Mouse (Mus musculus): ENCODE data around the gene 3110040M04Rik.
"Not testable (repeated sequence)": the region's sequence is repeated elsewhere in the genome, so short reads cannot be mapped to it uniquely, and the experiment has no call there.

Gene 3110040M04Rik

GRCm38 (mm10) chr1:151186879-151187424, 17.0 kb upstream of the 3110040M04Rik start:
- CTCF ChIA-PET, POLR2A ChIA-PET: not testable (repeated sequence)

GRCm38 (mm10) chr1:151188469-151188868, 15.5 kb upstream of the 3110040M04Rik start:
- POLR2A ChIA-PET, result interaction anchor here in 2 of 4 experiments (0.7 kb wide), 2 partner anchors 358 to 897 kb away, joined by 3 to 8 read pairs; no protein-coding TSS in a partner anchor
- CTCF ChIA-PET, result interaction anchor here in 1 of 4 experiments (0.7 kb wide), 1 partner anchor 97 kb away, joined by 4 read pairs; no protein-coding TSS in a partner anchor

GRCm38 (mm10) chr1:151192075-151192474, 11.8 kb upstream of the 3110040M04Rik start, which contains the start of gene Gm8947:
Gene Gm8947, plus strand, starts transcription at chr1:151192376.
- CTCF ChIA-PET, POLR2A ChIA-PET: not testable (repeated sequence)

- CTCF ChIA-PET, POLR2A ChIA-PET: not testable (repeated sequence)
Measured at GRCm38 (mm10) chr1:151192739-151193138, 11.2 kb upstream of the 3110040M04Rik start.

DNA sequence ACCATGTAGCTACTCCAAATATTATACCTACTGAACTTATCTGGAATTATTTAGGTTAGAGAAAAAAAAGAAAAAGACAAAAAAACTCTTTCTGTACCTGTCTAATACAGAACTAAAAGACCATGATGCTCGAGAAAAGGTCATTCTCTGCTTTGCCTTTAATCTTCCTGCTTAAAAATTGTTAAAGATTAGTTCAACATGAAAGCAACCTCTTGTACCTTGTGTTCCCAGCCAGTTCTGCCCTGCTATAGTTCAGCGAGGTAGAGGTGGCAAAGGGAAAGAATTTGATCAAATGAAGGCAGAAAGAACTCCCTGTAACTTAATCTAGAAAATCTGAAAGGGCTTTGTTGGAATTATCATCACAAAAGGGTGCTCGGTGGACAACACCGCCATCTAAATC, 7.9 kb upstream of the 3110040M04Rik start:
- POLR2A ChIA-PET, CTCF ChIA-PET: not testable (repeated sequence)

DNA sequence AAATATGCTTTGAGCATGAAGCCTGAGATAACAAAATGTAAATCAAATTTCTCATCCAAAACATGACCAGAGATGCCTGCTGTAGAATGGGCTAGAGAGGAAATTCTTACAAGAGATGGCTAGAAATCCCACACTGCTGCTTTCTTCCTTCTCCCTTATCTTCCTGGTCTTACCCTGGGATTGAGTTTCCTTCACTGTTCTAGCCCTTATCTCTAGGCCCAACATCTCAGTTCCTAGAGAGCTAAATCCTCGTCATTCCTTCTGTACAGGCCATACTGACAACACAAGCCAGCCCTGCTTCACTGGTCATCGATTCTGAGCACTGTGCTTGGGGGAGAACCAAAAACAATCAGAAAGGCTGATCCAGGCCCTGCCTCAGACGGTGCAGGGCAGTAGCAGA, 7.2 kb upstream of the 3110040M04Rik start:
- CTCF ChIA-PET, POLR2A ChIA-PET: not testable (repeated sequence)

- POLR2A ChIA-PET, CTCF ChIA-PET: not testable (repeated sequence)
Measured at GRCm38 (mm10) chr1:151198120-151198519, 5.8 kb upstream of the 3110040M04Rik start, which contains the start of gene Gm47995. Gene Gm47995, plus strand, starts transcription at chr1:151198448.

DNA sequence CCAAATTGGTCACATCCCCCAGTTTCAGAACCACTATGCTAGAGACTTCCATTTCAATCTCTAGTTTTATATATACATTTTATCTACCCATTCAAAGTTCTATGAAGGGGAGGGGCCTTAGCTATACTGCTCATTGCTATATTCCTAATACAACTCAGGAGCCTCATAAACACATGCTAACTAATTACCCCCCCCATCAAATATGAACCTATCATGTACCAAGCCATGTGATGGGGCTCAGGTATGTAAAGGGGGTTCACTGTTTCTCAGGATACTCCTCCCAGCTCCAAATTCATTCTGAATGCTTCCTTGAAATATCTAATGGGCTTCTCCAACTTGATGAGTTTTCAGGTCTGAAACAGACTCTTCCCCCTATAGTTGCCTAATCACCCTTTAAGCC, 3.3 kb upstream of the 3110040M04Rik start:
- POLR2A ChIA-PET, result interaction anchor here in 1 of 4 experiments (0.6 kb wide), 1 partner anchor 194 kb away, joined by 3 read pairs; no protein-coding TSS in a partner anchor
- CTCF ChIA-PET, result not testable (repeated sequence)

DNA sequence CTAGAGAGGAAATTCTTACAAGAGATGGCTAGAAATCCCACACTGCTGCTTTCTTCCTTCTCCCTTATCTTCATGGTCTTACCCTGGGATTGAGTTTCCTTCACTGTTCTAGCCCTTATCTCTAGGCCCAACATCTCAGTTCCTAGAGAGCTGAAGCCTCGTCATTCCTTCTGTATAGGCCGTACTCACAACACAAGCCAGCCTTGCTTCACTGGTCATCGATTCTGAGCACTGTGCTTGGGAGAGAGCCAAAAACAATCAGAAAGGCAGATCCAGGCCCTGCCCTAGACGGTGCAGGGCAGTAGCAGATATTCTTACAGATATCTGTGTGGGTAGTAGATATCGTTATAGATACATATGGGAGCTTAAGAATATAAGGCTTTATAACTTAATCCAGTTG, 1.1 kb upstream of the 3110040M04Rik start:
- CTCF ChIA-PET, POLR2A ChIA-PET: not testable (repeated sequence)

DNA sequence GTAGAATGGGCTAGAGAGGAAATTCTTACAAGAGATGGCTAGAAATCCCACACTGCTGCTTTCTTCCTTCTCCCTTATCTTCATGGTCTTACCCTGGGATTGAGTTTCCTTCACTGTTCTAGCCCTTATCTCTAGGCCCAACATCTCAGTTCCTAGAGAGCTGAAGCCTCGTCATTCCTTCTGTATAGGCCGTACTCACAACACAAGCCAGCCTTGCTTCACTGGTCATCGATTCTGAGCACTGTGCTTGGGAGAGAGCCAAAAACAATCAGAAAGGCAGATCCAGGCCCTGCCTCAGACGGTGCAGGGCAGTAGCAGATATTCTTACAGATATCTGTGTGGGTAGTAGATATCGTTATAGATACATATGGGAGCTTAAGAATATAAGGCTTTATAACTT, 4.6 kb downstream of the 3110040M04Rik start:
- POLR2A ChIA-PET, CTCF ChIA-PET: not testable (repeated sequence)

DNA sequence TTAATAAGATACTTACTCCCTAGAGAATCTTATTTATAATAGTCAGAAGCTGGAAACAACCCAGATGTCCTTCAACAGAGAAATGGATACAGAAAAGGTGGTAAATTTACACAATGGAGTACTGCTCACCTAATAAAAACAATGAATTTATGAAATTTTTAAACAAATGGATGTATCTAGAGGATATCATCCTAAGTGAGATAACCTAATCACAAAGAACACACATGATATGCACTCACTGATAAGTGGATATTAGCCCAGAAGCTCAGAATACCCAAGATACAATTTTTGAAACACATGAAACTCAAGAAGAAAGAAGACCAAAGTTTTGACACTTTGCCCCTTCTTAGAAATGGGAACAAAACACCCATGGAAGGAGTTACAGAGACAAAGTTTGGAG, 5.0 kb downstream of the 3110040M04Rik start:
- POLR2A ChIA-PET, CTCF ChIA-PET: not testable (repeated sequence)

GRCm38 (mm10) chr1:151209824-151210355, 6.0 kb downstream of the 3110040M04Rik start, which contains the start of gene Gm47996:
Gene Gm47996, plus strand, starts transcription at chr1:151210131.
- CTCF ChIA-PET, POLR2A ChIA-PET: not testable (repeated sequence)

DNA sequence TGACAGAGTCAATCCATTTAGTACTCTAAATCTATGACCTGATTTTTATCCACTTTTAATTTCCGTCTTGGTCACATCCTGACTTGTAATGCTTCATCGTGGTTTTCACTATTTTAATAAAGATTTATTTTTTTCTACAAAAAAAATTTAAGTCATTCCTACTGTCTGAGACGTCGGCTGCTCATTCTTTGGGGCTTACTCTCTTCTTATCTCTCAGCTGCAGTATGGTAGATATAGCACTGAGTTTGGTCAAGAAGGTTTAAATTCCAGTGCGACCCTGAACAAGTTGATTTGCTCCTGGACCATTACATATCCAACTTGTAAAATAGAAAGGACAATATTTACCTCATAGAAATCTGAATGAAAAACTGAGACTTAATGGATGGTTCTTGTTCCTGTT, 7.7 kb downstream of the 3110040M04Rik start:
- POLR2A ChIA-PET, result interaction anchor here in 1 of 4 experiments (1.3 kb wide), 1 partner anchor 25 kb away, joined by 3 read pairs; no protein-coding TSS in a partner anchor
- CTCF ChIA-PET, result not testable (repeated sequence)

DNA sequence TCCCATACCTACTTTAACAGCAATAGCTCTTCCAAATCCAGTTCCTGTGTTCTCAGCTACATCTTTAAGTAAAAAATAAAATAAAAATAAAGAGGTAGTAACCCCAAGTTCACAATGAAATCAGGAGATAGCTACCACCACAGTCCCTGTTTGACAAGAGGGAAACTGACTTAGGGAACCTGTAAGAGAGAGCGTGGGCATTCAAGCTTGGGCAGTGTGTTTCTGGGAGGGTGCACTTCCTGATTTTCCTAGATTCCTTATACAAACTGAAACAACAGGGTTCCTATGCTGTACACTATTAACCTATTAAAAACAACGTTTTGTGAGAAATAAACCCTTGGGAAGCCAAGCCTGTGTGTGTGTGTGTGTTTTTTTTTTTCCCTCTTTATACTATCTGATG, 10.9 kb downstream of the 3110040M04Rik start:
- ChIA-PET CTCF (no interaction called here), POLR2A (interaction anchor here in 2 of 4 experiments (0.5 to 1.6 kb wide), 4 partner anchors 28 to 1329 kb away, joined by 3 to 6 read pairs (median 4); no protein-coding TSS in a partner anchor)

GRCm38 (mm10) chr1:151215985-151216384, 12.1 kb downstream of the 3110040M04Rik start:
- POLR2A ChIA-PET, result interaction anchor here in 1 of 4 experiments (0.5 kb wide), 1 partner anchor 35 kb away, joined by 3 read pairs; no protein-coding TSS in a partner anchor
- CTCF ChIA-PET, result no interaction called here

DNA sequence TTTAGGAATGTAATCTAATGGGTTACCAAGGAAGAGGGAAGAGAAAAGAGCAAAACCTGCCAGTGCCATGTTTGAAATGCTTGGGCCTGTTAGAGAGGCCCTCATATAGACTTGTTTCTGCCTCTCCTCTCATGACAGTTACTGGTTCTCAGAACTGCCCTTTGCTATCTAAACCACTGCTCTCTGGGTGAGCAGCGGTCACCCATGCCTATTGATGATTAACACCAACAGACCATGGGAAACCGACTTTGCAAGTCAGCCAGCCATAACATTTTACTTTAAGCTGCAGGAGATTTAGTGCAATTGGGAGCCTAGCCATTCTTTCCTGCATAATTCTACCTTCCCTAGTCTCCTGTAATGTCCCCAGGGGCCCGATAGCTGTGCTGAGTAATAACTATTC, 12.5 kb downstream of the 3110040M04Rik start:
- CTCF ChIA-PET, result no interaction called here
- POLR2A ChIA-PET, result no interaction called here

GRCm38 (mm10) chr1:151219045-151219444, 15.1 kb downstream of the 3110040M04Rik start:
- ChIA-PET CTCF (no interaction called here), POLR2A (no interaction called here)

DNA sequence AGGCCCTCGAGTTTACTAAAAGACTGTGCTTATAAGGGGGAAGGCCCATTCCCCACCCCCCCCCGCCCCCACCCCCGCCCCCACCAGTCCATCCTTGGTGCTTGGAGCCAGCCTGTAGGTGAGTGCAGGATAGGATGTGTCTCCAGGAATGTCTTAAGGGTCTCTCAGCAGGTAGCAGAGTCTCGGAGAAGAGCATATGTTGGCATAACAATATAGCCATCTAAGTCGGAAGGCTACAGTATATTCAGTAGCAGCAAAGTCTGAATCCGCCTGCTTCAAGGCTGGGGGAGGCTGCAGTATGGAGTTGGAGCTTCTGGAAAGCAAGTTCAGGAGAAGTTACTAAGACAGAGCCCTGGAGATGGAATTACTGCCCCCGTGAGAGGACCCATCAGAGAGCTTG, 16.2 kb downstream of the 3110040M04Rik start:
- ChIA-PET CTCF (no interaction called here), POLR2A (interaction anchor here in 1 of 4 experiments (1.0 kb wide), 1 partner anchor 12 kb away, joined by 3 read pairs; no protein-coding TSS in a partner anchor)

- ChIA-PET POLR2A (interaction anchor here in 1 of 4 experiments (2.0 kb wide), 1 partner anchor 13 kb away, joined by 5 read pairs; no protein-coding TSS in a partner anchor), CTCF (interaction anchor here in 1 of 4 experiments (0.5 kb wide), 1 partner anchor 92 kb away, joined by 3 read pairs; no protein-coding TSS in a partner anchor)
Measured at GRCm38 (mm10) chr1:151222561-151223267, 18.8 kb downstream of the 3110040M04Rik start.

DNA sequence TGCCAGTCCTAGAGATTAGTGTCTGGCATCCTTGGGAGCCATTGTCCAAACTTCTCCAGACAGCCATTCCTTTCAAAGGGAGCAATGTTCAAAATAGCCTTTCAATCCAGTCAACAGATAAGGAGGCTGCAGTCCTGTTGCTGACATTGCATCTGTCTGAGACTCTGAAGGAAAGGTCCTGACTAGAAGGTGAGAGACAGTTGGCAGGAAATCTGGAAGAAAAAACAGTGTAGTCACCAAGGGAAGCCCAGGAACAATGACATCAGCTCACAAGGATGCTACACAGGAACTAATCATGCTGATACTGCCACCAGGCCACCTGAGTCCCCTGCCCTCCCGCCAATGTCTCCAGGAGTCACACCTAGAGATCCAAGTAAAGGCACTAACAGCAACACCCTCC, 19.5 kb downstream of the 3110040M04Rik start:
- ChIA-PET CTCF (no interaction called here), POLR2A (no interaction called here)
